Mouse (Mus musculus): ENCODE results near the gene Tmem86b.
A peak's percentile ranks its signal among the peaks of the same experiment; 100 is the strongest.

DNA sequence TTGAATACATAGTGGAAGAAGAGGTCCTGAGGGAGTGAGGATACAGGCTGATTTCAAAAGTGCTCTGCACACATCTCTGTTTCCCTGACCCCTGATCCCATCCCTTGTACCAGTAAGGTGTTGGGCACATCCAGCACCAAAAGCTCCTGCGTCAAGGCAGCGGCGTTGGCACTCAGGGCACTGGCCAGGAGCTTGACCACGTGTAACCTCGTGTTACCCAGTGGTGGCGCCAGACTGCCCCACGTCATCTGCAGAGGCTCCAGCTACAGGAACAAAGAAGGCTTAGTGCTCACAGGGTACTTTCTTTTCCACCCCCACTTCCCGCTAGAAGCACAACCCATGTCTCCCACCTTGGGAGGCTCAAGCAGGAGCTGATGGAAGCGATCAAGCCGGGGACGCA lies 9.9 kb upstream of the Tmem86b start:
- peak; percentile 19; the same call in 1 of the 2 replicates for TF ChIP-seq CTCF (IDR thresholded peaks at IDR 0.05)
- no peak for TF ChIP-seq EP300 (IDR thresholded peaks at IDR 0.05)

All from lung, postnatal 0 days (tissue).